Mouse (Mus musculus) mouse embryonic stem cell (cell line): ENCODE results near the gene Rhbdd2.

ENCODE experiments used
- in situ Hi-C, 2 experiments: fragments of 300-500 bp; cut with MboI; formaldehyde crosslinking; loops; 1 replicate in 1 of 2; 3 replicates in 1 of 2; pipeline ENCODE4 v1.14.3; 2019 to 2020; ENCODE audit warnings: low sequenced_read_pairs in 2 of 2, low pct_unique_long_range_greater_than_20kb in 1 of 2, mixed read lengths in 1 of 2; ENCODE audit not compliant: unreplicated experiment in 1 of 2

Gene Rhbdd2

GRCm38 (mm10) chr5:135672980-135673379, 40.6 kb downstream of the Rhbdd2 start:
- in situ Hi-C loops: no loop called here

GRCm38 (mm10) chr5:135674349-135674775, 41.9 kb downstream of the Rhbdd2 start:
- in situ Hi-C loops: no loop called here

GRCm38 (mm10) chr5:135674821-135675220, 42.4 kb downstream of the Rhbdd2 start:
- in situ Hi-C loops: no loop called here

GRCm38 (mm10) chr5:135676696-135677095, 44.3 kb downstream of the Rhbdd2 start:
- in situ Hi-C loops: no loop called here

GRCm38 (mm10) chr5:135677251-135677650, 44.8 kb downstream of the Rhbdd2 start:
- in situ Hi-C loops: no loop called here

- in situ Hi-C loops: no loop called here
Observed at GRCm38 (mm10) chr5:135678481-135678880, 46.1 kb downstream of the Rhbdd2 start.

- in situ Hi-C loops: no loop called here
Observed at GRCm38 (mm10) chr5:135680967-135681545, 48.6 kb downstream of the Rhbdd2 start.

DNA sequence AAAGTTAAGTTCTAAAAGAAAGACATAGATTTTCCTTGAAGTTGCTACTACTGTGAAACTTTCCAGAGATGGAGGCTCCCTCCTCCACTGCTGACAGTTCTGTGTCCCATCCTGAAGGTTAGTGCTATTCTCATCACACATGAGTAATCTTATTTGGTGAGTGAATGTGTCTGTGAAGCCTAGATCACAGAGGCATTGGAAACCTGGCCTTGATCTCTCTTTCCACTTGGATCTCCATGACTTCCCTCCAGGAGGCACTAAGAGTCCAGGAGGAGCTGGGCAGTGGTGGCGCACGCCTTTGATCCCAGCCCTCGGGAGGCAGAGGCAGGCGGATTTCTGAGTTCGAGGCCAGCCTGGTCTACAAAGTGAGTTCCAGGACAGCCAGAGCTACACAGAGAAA, 49.6 kb downstream of the Rhbdd2 start:
- in situ Hi-C loops: no loop called here

DNA sequence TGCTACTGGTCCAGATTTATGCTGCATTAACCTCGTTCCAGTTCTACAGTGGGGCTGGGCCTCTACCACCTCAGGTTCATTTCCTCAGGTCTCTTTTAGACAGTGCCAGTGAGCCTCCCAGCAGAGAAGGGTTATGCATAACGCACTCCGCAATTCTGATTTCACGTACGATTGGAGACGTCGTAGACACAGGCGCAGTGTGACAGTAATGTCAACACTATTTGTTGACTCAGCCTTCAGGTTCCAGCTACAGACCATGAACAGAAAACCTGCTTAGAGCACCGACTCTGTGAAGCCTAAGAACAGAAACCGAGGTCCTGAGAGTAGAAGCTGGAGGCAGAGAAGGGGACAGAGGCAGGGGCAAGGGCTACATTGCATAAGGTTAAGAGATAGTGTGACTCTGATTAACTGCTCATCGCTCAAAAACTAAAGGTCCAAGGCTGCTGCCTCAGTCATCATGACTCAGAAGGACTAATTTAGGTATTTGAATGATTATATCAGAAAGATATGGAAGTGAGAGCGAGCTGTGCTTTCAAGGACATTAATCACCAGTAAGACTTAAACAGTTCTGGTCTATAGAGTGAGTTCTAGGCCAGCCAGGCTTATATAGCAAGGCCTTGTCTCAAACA, 50.6 kb downstream of the Rhbdd2 start:
- in situ Hi-C loops: no loop called here

DNA sequence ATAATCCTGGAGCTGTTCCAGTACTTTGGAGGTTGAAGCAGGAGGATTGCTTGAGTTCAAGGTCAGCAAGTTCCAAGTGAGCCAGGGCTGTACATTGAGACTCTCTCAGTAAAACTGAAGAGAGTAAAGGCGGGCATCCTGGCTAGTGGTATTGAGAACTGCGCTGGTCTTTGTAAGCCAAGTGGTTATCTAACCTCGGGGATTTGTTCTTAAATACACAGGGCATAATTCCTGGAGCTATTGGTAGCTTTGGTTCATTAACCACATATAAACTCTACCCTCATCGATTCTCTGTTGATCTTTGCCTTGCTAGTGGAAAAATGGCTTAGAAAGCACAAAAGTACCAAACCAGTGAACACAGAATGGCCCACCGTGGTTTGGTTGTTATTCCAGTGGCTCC, 58.0 kb downstream of the Rhbdd2 start:
- in situ Hi-C loops: no loop called here

DNA sequence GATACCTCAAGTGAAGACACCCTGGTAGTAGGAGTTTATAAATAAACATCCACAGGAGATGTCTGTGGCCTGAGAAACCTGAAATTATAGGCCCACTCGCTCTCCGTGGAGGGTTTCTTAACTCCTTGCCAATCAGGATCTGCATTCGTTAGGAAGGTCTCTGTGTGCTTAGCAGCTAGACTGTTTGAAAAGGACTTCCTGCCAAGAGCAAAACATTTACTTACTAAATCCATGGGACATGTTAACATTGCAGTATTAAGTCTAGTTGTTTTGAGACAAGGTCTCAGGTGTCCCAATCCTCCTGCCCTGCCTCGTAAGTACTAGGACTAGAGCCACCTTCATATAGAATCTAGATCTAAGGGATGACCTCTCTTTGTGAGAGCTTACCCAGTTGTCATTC, 58.8 kb downstream of the Rhbdd2 start:
- in situ Hi-C loops: no loop called here

- in situ Hi-C loops: no loop called here
Observed at GRCm38 (mm10) chr5:135693281-135693853, 60.9 kb downstream of the Rhbdd2 start.

DNA sequence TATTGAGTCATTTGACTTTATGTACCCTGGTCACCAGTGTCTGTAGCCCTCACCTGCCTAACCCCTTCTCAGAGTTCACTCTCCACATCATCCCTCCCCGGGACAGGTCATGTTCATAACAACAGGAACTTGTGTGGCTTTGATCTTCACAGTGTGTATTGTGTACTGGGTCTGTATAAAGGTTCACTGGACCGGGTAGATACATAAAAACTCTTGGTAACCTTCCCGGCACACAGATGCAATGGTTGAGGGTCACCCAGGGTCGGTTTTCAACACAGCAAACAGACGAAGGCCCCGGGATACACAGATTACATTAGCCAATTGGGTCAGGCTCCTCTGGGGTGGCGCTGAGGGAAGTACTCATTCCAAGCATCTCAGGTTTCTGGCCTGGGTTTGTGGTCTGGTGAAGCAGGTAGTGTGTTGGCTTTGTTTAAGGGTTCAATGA, 62.9 kb downstream of the Rhbdd2 start:
- in situ Hi-C loops: no loop called here
